Mouse (Mus musculus) common myeloid progenitor, adult 5-6 weeks (primary cell): Measurements from ENCODE around the gene Angptl7. TPM values are rescaled to one million over a fixed set of nuclear protein-coding genes. Genes with fewer than 3 reads are reported as not detected.

ENCODE experiments used
- ATAC-seq: replicated peaks from 2 replicates; pipeline ENCODE4 v1.8.0; 2016; ENCODE audit warnings: low read depth, mild to moderate bottlenecking, moderate TSS enrichment, inconsistent platforms; ENCODE audit not compliant: poor library complexity, severe bottlenecking
- total RNA-seq: library from RNA; stranded (forward); fragments of 200-1000, 187-1606 nt; gene quantifications from 2 replicates; pipeline ENCODE4 v1.2.3, GENCODE M21; 2017

Gene Angptl7
- total RNA-seq, 1 experiment from 2014 or later, result not detected

DNA sequence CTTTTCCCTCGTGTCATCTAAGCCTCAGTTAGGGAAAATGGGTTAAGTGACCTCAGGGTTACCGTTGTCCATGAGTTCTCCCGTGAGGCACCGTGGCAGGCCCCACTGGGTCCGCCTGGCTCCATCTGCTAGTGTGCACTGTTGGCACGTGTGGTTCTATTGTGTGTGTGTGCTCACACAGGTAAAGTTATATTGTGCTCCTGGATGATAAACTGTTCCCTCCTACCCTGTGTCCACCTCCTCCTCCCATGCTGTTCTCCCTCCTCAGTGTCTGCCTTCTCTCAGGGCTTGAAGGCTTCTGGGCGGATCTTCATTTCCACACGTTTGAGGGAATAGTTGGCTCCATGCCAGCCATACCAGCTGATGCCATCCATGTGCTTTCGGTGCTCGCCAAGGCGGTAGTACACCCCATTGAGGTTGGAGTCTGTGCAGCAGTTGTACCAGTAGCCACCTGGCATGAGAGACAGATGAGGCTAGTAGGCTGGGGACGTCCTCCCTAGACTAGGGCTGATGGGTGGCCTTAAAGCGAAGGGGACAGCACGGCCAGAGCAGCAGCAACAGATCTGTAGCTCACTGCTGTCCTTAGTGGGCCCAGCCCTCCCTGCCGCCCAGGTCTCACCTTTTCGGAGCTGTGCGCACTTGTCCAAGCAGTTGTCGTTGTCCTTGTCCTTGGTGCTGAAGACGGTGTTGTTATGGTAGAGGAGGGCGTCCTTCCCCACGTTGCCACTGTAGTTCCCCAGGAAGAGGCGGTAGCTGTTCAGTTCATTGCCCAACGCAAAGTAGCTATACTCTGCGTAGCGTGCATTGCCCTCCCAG lies 4.2 kb downstream of the Angptl7 start:
- no peak for ATAC-seq

DNA sequence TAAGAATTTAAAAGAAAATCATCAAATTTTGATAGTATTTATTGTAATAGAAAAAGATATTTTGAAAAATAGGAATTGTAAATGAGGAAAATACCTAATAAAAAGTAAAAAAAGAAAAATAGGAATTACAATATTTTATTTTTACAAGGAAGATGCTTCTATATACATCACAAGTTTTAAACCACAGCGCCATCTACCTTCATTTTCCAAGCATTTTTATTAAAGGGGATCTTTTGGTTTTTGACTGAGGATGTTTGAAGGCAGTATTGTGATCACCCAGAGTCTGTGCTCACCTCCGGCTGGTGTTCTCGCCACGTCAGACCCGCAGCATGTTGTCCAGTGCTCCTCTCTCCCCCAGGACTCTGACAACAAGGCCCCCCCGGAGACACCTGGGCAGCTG lies 5.1 kb downstream of the Angptl7 start:
- no peak for ATAC-seq

DNA sequence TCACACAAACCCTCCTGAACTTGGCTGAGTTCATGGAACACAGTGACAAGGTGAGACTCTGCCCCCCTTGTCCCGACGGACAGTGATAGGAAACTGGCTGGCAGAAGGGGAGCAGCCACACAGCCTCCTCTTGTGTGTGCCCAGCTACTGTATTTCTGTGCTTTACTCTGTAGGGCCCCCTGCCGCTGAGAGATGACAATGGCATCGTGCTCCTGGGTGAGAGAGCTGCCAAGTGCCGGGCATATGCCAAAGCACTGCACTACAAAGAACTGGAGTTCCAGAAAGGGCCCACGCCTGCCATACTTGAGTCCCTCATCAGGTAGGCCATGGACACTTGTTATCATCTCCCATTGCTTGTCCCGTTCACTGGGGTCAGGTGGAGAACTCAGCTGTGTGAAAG lies 8.8 kb downstream of the Angptl7 start:
- no peak for ATAC-seq

DNA sequence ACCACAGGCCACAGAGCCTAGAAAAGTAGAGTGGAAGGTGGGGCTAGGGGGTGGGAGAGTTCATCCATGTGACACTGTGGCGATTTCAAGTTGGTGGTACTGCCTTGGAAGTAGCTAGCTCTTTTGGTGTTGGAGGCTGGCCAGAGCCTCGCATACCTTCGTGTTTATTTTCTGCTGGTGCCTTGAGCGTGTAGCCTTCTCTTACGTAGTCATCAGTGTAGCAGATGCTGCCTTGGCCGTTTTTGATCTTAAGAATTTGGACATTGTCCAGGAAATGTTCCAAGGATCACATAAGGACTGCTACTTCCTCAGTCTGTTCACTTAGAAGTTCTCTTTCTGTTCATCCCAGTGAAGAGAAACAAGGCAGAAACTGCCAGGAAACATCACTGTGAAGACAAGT lies 9.8 kb downstream of the Angptl7 start:
- no peak for ATAC-seq

DNA sequence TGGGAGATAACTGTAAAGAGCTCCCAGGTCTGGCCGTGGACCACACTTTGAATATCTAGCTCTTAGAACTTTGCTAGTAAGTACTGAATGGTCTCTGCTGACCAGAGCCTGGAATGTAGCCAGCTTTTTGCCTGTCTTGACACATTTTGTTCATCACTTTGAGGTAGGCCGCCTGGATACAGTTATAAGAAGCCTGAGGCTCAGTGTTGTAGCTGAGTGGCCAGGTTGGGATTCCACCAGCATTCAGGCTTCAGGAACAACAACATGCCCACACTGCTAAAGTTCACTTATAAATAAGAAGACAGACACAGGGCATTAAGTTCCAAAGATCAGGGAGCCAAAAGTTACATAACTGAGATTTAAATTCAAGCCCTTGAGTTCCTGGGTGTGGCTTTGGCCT lies 12.4 kb downstream of the Angptl7 start:
- ATAC-seq, result no peak

DNA sequence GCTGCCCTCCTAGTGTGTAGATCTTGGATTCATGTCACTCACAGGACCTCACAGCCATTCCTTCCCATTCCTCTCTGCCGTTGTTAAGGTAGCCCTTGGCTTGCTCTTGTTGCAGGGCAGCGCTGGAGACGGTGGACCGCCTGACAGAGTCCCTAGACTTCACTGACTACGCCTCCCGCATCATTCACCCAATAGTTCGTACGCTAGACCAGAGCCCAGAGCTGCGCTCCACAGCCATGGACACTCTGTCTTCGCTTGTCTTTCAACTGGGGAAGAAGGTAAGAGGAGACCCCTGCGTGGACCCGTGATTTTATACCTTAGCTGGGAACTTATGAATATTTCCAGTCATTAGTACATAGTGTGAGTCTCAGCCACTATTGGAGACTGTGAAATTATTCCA lies 15.7 kb downstream of the Angptl7 start:
- ATAC-seq, result no peak

DNA sequence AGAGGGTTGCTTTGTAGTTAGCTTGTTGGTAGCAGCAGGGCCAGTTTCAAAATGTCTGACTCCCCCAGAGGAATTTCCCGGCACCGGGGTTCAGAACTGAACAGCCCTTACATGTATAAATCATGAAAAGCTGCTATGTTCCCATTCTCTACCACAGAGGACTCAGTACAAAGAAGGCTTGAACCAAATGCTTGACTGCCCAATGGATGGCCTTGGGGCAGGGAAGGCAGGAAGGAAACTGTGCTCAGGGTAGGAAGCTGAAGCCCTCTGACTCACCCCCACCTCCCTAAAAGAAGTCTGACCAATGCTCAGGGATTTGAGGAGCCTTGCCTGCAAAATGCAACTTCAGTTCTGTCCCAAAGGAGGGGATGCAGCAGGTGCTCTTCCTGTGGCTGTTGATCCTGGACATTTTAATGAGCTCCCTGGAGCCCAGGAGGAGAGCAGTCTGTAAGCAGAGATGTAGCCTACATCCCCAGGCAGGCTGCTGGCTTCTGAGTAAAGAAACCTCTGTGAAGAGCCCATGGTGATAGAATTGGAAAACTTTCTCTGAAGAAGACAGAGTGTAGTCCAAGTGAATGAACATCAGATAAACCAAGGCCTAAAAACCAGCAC lies 18.6 kb downstream of the Angptl7 start:
- no peak for ATAC-seq

DNA sequence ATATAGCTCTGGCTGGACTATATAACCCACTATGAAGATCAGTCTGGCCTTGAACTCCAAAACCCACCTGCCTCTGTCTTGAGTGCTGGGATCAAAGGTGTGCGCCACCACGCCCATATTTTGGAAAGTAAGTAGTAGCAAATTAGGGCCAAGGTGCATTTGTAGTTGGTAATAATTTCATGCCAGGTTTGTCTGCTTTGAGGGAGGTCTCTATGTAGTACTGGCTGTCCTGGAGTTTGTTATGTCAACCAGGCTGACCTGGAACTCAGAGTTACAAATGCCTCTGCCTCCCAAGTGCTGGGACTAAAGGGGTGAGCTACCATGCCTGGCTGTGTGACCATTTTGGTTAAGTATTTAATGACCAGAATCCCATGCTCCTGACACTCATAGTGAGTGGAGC lies 20.0 kb downstream of the Angptl7 start:
- no peak for ATAC-seq

DNA sequence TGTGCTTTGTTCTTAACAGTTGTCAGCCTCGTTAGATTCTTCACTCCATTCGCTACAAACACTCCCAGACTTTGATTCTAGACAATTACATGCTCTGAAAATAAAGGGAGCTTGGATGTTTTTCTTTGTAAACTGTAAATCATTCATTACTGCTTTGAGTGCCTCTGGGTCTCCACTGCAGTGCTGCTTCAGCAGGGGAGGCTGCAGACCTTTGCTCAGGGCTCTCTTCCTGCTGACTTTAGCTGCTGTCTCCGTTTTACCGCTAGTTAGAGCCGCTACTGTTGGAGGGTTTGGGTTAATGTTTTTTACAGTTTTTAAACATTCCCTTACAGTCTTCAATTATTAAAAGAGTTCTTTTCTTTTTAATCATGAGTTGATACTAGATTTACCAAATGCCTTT lies 26.8 kb downstream of the Angptl7 start:
- ATAC-seq, result no peak

DNA sequence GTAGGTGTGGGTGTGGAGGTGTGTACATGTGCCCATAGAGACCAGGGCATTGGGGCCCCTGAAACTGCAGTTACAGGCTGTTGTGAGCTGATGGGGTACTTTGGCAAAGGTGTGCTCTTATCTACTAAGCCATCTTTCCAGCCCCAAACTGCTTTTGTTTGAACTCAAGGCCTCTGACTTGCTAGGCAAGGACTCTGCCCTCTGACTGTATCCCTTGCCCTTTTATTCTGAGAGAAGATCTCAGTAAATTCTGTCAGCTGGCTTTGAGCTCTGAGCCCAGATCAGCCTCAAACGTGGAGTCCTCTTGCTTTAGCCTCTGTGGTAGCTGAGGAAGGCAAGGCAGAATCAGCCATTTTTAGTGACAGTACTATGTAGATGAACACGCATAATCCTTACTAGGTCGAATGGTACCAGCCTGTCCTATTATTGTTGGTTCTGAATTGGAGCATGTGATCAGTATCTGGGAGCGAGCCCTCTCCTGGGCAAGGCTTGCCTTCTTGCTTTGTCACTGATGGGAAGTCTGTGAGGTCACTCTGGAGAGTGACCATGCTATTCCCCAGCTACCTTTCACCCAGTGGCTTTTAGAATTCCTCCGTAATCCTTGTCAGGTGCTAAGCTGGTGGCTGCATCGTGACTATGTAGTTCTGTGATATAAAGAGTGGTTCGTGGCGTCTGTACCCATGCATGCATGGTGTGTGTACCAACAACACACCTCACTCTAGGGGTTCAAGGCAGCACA lies 27.7 kb downstream of the Angptl7 start:
- ATAC-seq, result no peak

DNA sequence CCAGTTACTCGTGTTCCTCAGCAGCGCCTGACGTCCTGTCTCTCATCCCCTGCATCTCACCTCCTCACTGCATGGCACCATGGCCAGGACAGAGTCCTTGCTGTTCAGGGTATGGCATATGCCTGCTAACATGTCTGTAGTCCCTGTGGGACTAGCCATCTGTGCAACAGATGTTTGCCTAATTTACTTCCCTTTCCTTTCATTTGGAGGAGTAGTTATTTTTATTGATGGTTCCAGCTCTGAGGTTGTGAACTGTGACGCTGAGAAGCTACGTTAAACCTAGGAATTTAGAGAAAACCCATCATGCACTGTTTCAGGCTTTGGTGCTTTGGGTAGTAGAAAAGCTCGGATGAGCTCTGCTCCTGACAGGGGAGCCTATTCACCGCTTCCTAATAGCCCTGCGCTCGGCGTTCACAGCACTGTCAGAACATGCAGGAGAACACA lies 28.9 kb downstream of the Angptl7 start:
- no peak for ATAC-seq

DNA sequence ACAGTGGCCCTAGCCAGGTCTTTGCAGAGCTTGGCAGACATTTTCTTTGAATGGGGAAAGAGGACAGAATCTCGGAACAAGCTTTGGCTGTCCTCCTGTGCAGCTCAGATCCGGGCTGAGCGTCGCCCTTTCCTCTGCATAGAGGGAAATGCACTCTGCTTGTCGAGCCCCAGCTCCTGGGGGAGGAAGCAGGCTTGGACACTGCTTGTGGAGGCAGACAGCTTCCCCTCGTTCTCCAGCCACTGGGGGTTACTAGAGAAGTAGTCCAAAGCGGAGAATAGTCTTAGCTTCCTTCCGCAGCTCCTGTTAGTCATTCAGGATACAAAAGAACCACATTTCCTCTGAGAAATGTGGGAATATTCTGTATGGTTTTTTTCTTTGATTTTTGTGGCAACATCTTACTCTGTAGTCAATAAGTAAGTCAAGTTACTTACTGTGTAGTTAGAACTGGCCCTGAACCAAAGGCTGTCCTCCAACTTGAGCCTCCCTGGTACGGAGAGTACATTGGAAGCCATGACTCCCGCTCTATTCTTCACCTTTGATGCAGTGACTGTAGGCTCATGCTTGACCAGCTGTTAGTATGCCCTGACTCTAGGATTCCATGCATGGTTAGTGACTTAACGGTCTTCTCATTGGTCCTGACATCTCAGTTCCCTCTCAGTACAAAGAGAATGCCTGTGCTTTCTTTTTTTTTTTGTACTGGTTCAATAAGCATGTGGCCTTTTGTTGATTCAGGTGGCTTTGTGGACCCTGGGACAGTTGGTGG lies 30.6 kb downstream of the Angptl7 start:
- ATAC-seq, result no peak

DNA sequence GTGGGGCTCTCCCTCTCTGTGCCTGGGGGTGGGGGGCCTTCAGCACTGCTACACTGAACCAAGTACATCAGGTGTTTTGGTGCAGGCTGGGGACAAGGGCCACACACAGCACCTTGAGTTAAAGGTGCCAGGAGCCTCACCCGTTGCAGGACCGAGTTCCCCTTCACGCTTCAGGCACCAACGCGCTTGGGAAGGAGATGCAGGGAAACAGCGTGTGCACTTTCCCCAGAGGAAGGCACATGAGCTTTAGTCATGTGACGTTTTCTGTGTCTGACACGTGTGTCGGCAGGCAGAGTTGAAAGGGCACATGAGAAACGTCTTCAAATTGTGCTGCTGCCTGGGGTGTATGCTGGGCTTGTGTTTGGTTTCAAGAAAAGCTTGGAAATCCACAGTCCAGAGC lies 31.9 kb downstream of the Angptl7 start:
- ATAC-seq, result no peak

DNA sequence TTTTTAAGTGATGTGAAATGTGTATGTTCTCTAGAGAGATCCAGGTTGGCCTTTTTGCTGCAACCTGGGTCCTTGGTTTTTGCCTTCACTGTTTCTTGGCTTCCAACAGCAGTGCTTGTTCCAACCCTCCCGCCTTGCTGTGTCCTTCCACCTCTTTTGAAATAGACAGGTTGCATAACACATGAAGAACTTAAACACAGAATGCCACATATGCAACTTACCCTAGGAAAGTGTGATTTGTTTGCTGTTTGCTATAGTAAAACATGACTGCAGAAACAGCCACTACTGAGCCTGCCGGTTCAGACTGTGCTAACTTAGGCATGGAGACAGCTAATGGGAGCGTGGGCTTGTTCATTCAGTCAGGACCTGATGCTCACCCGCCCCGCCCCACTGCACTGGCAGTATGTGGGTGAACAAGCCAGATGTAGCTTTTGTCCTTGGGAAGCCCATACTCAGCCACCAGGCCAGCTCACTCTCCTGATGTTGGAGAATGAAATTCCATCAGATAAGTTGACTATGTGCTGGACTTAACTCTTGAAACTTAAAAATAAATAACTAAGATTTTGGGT lies 33.7 kb downstream of the Angptl7 start:
- no peak for ATAC-seq

DNA sequence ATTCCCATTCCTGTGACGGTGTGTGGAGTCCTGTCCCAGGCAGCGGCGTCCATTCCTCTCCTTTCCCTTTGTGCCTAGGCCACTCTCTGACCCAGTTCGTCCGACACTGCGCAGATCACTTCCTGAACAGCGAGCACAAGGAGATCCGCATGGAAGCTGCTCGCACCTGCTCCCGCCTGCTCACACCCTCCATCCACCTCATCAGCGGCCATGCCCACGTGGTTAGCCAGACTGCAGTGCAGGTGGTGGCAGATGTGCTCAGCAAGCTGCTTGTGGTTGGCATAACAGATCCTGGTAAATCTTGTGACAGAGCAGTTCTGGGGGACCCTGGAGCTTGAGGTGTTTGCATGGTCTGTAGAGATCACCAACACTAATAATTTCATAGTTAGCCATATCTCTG lies 35.4 kb downstream of the Angptl7 start:
- ATAC-seq, result no peak

DNA sequence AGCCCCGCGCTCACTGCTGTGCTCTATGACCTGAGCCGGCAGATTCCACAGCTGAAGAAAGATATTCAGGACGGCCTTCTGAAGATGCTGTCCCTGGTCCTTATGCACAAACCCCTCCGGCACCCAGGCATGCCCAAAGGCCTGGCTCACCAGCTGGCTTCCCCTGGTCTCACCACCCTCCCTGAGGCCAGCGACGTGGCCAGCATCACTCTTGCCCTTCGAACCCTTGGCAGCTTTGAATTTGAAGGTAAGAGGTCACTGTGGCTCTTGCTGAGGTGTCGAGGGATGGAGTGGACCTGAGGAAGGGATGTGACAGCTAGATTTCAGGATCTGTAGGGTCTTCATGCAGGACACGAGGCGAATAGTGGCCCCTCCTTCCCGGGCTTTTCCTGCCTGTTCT lies 36.0 kb downstream of the Angptl7 start:
- ATAC-seq, result no peak

DNA sequence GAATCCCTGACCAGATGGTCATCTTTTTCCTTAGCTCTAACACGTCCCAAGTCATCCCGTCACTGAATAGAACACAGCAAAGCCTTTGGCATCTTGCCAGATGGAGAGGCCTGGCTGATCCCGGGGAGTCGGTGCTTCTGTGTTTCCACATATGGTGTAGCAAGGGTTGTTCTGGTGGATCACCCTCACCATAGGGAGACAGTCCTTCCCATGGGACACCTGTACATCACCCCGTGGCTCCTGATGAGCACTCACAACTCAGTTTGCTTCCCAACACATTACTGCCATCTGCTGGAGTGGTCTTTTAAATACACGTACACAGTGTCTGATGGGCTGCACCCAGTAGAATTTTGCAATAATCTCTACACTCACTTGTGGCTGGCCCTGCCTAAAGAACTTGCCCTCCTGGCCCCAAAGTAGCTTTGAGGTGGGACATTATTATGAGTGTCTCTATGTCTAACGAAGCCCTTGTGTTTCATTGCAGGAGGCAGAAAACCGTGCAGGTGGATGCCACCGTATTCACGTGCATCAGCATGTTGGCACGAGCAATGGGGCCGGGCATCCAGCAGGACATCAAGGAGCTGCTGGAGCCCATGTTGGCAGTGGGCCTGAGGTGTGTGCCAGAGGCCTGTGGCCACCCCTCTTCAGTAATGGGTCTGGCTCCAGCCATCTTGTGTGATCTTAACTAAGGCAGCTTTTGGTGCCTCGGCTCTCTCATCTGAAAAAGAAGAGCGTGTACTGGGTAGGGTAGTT lies 36.9 kb downstream of the Angptl7 start:
- peak; percentile 86 for ATAC-seq

DNA sequence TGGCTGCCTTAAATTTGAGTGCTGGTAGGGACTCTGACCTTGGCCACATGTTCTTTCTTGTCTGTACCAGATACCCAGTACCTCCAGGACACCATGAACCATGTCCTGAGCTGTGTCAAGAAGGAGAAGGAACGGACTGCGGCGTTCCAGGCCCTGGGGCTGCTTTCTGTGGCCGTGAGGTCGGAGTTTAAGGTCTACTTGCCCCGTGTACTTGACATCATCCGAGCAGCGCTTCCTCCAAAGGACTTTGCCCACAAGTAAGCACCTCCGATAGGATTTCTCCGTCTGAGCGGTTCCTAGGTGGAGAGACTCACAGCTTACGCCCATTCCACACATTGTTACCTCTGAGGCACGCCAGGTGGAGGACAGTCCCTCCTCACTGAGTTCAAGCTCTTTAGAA lies 37.5 kb downstream of the Angptl7 start:
- ATAC-seq, result no peak

DNA sequence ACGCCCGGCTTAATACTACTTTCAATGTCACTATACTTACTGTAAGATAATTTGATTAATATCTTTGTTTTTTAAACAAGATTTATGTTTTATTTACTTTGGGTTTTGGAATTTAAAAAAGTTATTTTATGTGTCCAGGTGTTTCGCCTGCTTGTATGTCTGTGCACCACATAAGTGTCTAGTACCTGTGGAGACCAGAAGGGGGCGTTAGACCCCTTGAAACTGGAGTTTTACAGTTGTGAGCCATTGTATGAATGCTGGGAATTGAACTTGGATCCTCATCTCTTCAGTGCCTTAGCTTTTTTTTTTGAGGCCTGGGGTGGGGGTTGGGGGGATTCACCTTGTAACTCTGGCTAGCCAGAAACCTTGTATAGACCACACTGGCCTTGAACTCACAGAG lies 38.5 kb downstream of the Angptl7 start:
- ATAC-seq, result no peak
